Mouse (Mus musculus): ENCODE data around the gene Dbi. TPM values are rescaled to one million over a fixed set of nuclear protein-coding genes. Genes with fewer than 3 reads are reported as not detected.

Gene Dbi
- total and polyA plus RNA-seq, 3 experiments: 149 to 164 TPM; not detected in 1

- Histone ChIP-seq H3K4me1 (ENCODE audit: control insufficient read depth in 1 of 2, insufficient read depth in 2 of 2, low read length in 2 of 2) (peaks cover 0 to 7% of the 10 kb centered on the region in 2 experiments; a peak in 2 of 4 replicates), H3K79me2 (ENCODE audit: control insufficient read depth, insufficient read depth, low read length, poor library complexity) (no peaks in the 10 kb centered on the region; the same call in 1 of the 2 replicates), H3K9me3 (replicated peaks; ENCODE audit: insufficient read depth, low read length) (no peaks in the 10 kb centered on the region), H3K4me3 (ENCODE audit: control insufficient read depth in 1 of 2, insufficient read depth in 1 of 2, low read depth in 2 of 2, low read length in 2 of 2) (no peak overlapping the region), H3K36me3 (ENCODE audit: control insufficient read depth in 1 of 2, insufficient read depth in 2 of 2, low read length in 2 of 2) (peaks cover 0 to 3% of the 10 kb centered on the region in 2 experiments; a peak in 2 of 4 replicates), H3K27me3 (ENCODE audit: control insufficient read depth in 1 of 2, insufficient read depth in 2 of 2, low read length in 2 of 2) (no peaks in the 10 kb centered on the region), H3K27ac (ENCODE audit: control insufficient read depth, low read depth, low read length) (no peak overlapping the region), H3K9ac (ENCODE audit: control insufficient read depth, low read depth, low read length, poor library complexity, severe bottlenecking) (no peak overlapping the region)
- no peak for DNase-seq (ENCODE audit: low read depth, low spot score)
- TF ChIP-seq CTCF (IDR thresholded peaks at IDR 0.05 in 2 of 3, conservative IDR thresholded peaks at IDR 0.05 in 1 of 3; ENCODE audit: control insufficient read depth in 1 of 3, insufficient read depth in 1 of 3, low read depth in 2 of 3, low read length in 3 of 3, poor library complexity in 1 of 3, severe bottlenecking in 1 of 3) (no peak), POLR2AphosphoS2 (IDR thresholded peaks at IDR 0.05; ENCODE audit: low read length) (no peak), ZC3H11A (IDR thresholded peaks at IDR 0.05; ENCODE audit: low read depth, low read length) (no peak), MYB (IDR thresholded peaks at IDR 0.05; ENCODE audit: low read depth, low read length) (no peak), ZNF384 (IDR thresholded peaks at IDR 0.05; ENCODE audit: low read depth, low read length) (no peak)
These were observed 43.0 kb downstream of the Dbi start for GRCm38 (mm10) chr1:120077746-120078410.

- H3K79me2 ChIP-seq (ENCODE audit: control insufficient read depth, insufficient read depth, low read length, poor library complexity): no peaks in the 10 kb centered on the region; the same call in 1 of the 2 replicates
- TF ChIP-seq POLR2AphosphoS5 (IDR thresholded peaks at IDR 0.05; ENCODE audit: borderline replicate concordance, low read depth, low read length) (no peak), EP300 (IDR thresholded peaks at IDR 0.05; ENCODE audit: low read depth in 1 of 2, low read length in 2 of 2) (no peak), ETS1 (IDR thresholded peaks at IDR 0.05; ENCODE audit: low read depth, low read length) (0 out of 2 replicates have a peak, but pooled peaks have one; percentile 17), USF2 (IDR thresholded peaks at IDR 0.05; ENCODE audit: borderline replicate concordance in 1 of 2, insufficient read depth in 1 of 2, low read depth in 1 of 2, low read length in 2 of 2) (no peak)
- no peak overlapping the region for H3K27ac ChIP-seq (ENCODE audit: control insufficient read depth, low read depth, low read length)
- H3K4me1 ChIP-seq (ENCODE audit: control insufficient read depth in 1 of 2, insufficient read depth in 2 of 2, low read length in 2 of 2): peaks cover 0 to 7% of the 10 kb centered on the region in 2 experiments; a peak in 2 of 4 replicates
- H3K27me3 ChIP-seq (ENCODE audit: control insufficient read depth in 1 of 2, insufficient read depth in 2 of 2, low read length in 2 of 2): no peaks in the 10 kb centered on the region
- peaks cover 0 to 3% of the 10 kb centered on the region in 2 experiments; a peak in 2 of 4 replicates for H3K36me3 ChIP-seq (ENCODE audit: control insufficient read depth in 1 of 2, insufficient read depth in 2 of 2, low read length in 2 of 2)
- no peak overlapping the region for H3K4me3 ChIP-seq (ENCODE audit: control insufficient read depth in 1 of 2, insufficient read depth in 1 of 2, low read depth in 2 of 2, low read length in 2 of 2)
- peak; percentile 73 for DNase-seq (ENCODE audit: low read depth, low spot score)
- no peaks in the 10 kb centered on the region for H3K9me3 ChIP-seq (replicated peaks; ENCODE audit: insufficient read depth, low read length)
- no peak overlapping the region for H3K9ac ChIP-seq (ENCODE audit: control insufficient read depth, low read depth, low read length, poor library complexity, severe bottlenecking)
These were observed 45.4 kb downstream of the Dbi start for GRCm38 (mm10) chr1:120075507-120075906.

GRCm38 (mm10) chr1:120074931-120075330 lies 45.9 kb downstream of the Dbi start:
- Histone ChIP-seq H3K9me3 (replicated peaks; ENCODE audit: insufficient read depth, low read length) (no peaks in the 10 kb centered on the region), H3K4me3 (ENCODE audit: control insufficient read depth in 1 of 2, insufficient read depth in 1 of 2, low read depth in 2 of 2, low read length in 2 of 2) (no peak overlapping the region), H3K27ac (ENCODE audit: control insufficient read depth, low read depth, low read length) (no peak overlapping the region), H3K36me3 (ENCODE audit: control insufficient read depth in 1 of 2, insufficient read depth in 2 of 2, low read length in 2 of 2) (peaks cover 0 to 3% of the 10 kb centered on the region in 2 experiments; a peak in 2 of 4 replicates), H3K9ac (ENCODE audit: control insufficient read depth, low read depth, low read length, poor library complexity, severe bottlenecking) (no peak overlapping the region), H3K79me2 (ENCODE audit: control insufficient read depth, insufficient read depth, low read length, poor library complexity) (no peaks in the 10 kb centered on the region; the same call in 1 of the 2 replicates), H3K27me3 (ENCODE audit: control insufficient read depth in 1 of 2, insufficient read depth in 2 of 2, low read length in 2 of 2) (no peaks in the 10 kb centered on the region), H3K4me1 (ENCODE audit: control insufficient read depth in 1 of 2, insufficient read depth in 2 of 2, low read length in 2 of 2) (peaks cover 0 to 7% of the 10 kb centered on the region in 2 experiments; a peak in 2 of 4 replicates)
- DNase-seq (ENCODE audit: low read depth, low spot score): no peak
- TF ChIP-seq POLR2A (IDR thresholded peaks at IDR 0.05; ENCODE audit: control insufficient read depth in 1 of 2, insufficient read depth in 1 of 2, low read depth in 1 of 2, low read length in 2 of 2, poor library complexity in 1 of 2): no peak
- TF ChIP-seq E2F4 (IDR thresholded peaks at IDR 0.05; ENCODE audit: borderline replicate concordance, low read depth, low read length): no peak
- no peak for TF ChIP-seq MAX (IDR thresholded peaks at IDR 0.05; ENCODE audit: low read length)
- no peak for TF ChIP-seq MAFK (IDR thresholded peaks at IDR 0.05; ENCODE audit: borderline replicate concordance, low read depth, low read length)
- no peak for TF ChIP-seq RCOR1 (IDR thresholded peaks at IDR 0.05; ENCODE audit: low read depth, low read length)
- no peak for TF ChIP-seq UBTF (IDR thresholded peaks at IDR 0.05; ENCODE audit: borderline replicate concordance, insufficient read depth, low read depth, low read length)
- no peak for TF ChIP-seq GABPA (IDR thresholded peaks at IDR 0.05; ENCODE audit: low read depth, low read length)
- no peak for TF ChIP-seq ZNF384 (IDR thresholded peaks at IDR 0.05; ENCODE audit: low read depth, low read length)
- TF ChIP-seq CHD2 (IDR thresholded peaks at IDR 0.05; ENCODE audit: low read length): no peak
- no peak for TF ChIP-seq ZC3H11A (IDR thresholded peaks at IDR 0.05; ENCODE audit: low read depth, low read length)
- no peak for TF ChIP-seq MYB (IDR thresholded peaks at IDR 0.05; ENCODE audit: low read depth, low read length)
- no peak for TF ChIP-seq USF1 (IDR thresholded peaks at IDR 0.05; ENCODE audit: low read depth, low read length)
- no peak for TF ChIP-seq GATA1 (IDR thresholded peaks at IDR 0.05; ENCODE audit: low read depth, low read length)
- no peak for TF ChIP-seq RAD21 (IDR thresholded peaks at IDR 0.05; ENCODE audit: low read depth, low read length)
- no peak for TF ChIP-seq POLR2AphosphoS2 (IDR thresholded peaks at IDR 0.05; ENCODE audit: low read length)
- TF ChIP-seq KAT2A (conservative IDR thresholded peaks at IDR 0.05; ENCODE audit: low read depth, low read length): no peak
- TF ChIP-seq BHLHE40 (IDR thresholded peaks at IDR 0.05; ENCODE audit: borderline replicate concordance, low read depth, low read length): no peak
- no peak for TF ChIP-seq ZMIZ1 (IDR thresholded peaks at IDR 0.05; ENCODE audit: low read depth, low read length)
- no peak for TF ChIP-seq NRF1 (IDR thresholded peaks at IDR 0.05; ENCODE audit: insufficient read depth, low read depth, low read length, poor library complexity, severe bottlenecking)
